Mouse (Mus musculus): ENCODE data around the gene Hcar1.

DNA sequence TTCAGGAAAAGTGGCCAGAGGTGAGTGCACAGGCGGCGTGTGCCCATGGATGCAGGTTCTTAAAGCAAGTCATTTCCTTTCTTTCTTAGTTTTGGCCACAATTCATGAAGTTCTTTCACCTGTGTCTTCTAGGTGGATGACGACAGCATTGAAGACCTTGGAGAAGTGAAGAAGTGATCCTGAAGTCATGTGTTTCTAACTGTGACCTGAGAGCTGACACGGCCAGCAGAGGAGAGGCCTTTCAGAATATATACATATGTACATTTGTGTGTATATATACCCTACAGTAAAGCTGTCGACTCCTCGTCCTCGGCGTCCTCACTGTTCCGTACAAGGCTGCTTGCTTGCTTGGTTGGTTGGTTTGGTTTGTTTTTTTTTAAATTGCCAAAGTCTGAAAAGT, 47.3 kb upstream of the Hcar1 start, which contains the start of gene Gm43518:
- TF ChIP-seq GATA1 (IDR thresholded peaks at IDR 0.05; ENCODE audit: borderline replicate concordance, low read length) (no peak), FLI1 (IDR thresholded peaks at IDR 0.05; ENCODE audit: low read length) (no peak)

Measured in megakaryocyte, embryonic 14.5 days (primary cell).